Mouse (Mus musculus): Measurements from ENCODE around the gene Sema6b. TPM values are rescaled to one million over a fixed set of nuclear protein-coding genes. Genes with fewer than 3 reads are reported as not detected.
A peak's percentile ranks its signal among the peaks of the same experiment; 100 is the strongest.

Sema6b gene
- polyA plus RNA-seq, 1 experiment, result 48.5 TPM

GRCm38 (mm10) chr17:56102927-56103326 lies 37.2 kb downstream of the Sema6b start:
- DNase-seq (ENCODE audit: low read depth), result no peak
- TF ChIP-seq CTCF (IDR thresholded peaks at IDR 0.05; ENCODE audit: borderline replicate concordance, extremely low read depth, insufficient read depth, insufficient read length) (no peak), POLR2A (IDR thresholded peaks at IDR 0.05; ENCODE audit: borderline replicate concordance, extremely low read depth, insufficient read depth, insufficient read length, poor library complexity, severe bottlenecking) (no peak)

- TF ChIP-seq CTCF (IDR thresholded peaks at IDR 0.05; ENCODE audit: borderline replicate concordance, extremely low read depth, insufficient read depth, insufficient read length) (no peak), POLR2A (IDR thresholded peaks at IDR 0.05; ENCODE audit: borderline replicate concordance, extremely low read depth, insufficient read depth, insufficient read length, poor library complexity, severe bottlenecking) (no peak)
- no peak for DNase-seq (ENCODE audit: low read depth)
Observed at GRCm38 (mm10) chr17:56102158-56102557, 38.0 kb downstream of the Sema6b start.

GRCm38 (mm10) chr17:56100811-56101210 lies 39.3 kb downstream of the Sema6b start:
- DNase-seq (ENCODE audit: low read depth), result no peak
- no peak for TF ChIP-seq CTCF (IDR thresholded peaks at IDR 0.05; ENCODE audit: borderline replicate concordance, extremely low read depth, insufficient read depth, insufficient read length)
- TF ChIP-seq POLR2A (IDR thresholded peaks at IDR 0.05; ENCODE audit: borderline replicate concordance, extremely low read depth, insufficient read depth, insufficient read length, poor library complexity, severe bottlenecking), result no peak

DNA sequence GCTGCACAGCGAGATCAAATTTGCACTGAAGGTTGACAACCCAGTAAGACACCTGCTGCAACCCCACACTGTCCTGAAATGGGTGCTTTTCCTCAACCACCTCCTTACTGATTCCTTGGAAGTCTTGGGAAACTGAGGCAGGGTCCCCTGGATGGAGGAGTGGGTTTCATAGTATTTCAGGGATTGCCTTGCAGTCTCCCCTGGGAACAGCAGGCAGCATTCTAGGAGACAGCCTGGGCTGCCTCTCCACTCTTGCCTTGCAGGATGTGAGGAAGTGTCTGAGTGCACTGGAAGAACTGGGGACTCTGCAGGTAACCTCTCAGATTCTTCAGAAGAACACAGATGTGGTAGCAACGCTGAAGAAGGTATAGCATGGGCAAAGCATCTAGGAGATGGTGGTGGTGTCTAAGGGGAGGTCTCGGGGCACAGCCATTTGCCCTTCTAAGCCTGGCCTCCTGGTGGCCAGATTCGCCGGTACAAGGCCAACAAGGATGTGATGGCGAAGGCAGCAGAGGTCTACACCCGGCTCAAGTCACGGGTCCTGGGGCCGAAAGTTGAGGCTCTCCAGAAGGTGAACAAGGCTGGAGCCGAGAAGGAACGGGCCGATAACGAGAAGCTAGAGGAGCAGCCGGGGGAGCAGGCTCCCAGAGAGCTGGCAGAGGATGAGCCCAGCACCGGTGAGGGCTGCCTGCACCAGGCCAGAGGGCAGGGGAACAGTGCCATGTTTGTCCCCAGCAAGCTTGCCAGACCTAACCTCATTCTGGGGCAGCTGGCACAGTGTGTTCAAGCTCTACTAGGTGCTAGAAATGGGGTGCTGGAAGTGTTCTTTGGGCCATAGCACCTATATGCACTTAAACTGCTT lies 41.2 kb downstream of the Sema6b start:
- DNase-seq (ENCODE audit: low read depth), result no peak
- TF ChIP-seq POLR2A (IDR thresholded peaks at IDR 0.05; ENCODE audit: borderline replicate concordance, extremely low read depth, insufficient read depth, insufficient read length, poor library complexity, severe bottlenecking) (no peak), CTCF (IDR thresholded peaks at IDR 0.05; ENCODE audit: borderline replicate concordance, extremely low read depth, insufficient read depth, insufficient read length) (0 out of 2 replicates have a peak, but pooled peaks have one; percentile 2)

DNA sequence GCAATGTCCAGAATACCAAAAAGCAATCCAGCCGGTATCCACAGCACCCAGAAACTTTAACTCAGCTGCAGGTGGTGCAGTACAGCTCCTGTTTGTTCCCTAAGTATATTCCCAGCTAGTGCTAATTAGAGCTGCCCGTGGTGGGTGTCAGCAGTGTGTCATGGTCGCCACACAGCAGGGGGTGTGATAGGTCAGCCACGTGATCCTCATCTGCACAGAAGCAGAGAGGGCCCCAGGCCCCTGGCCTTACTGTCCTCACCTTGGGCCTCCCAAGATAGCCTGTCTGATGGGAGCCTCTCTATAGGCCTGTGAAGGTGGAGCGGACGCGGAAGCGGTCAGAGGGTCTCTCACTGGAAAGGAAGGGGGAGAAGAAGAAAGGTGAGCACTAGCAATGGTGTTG lies 42.0 kb downstream of the Sema6b start:
- no peak for DNase-seq (ENCODE audit: low read depth)
- TF ChIP-seq CTCF (IDR thresholded peaks at IDR 0.05; ENCODE audit: borderline replicate concordance, extremely low read depth, insufficient read depth, insufficient read length) (no peak), POLR2A (IDR thresholded peaks at IDR 0.05; ENCODE audit: borderline replicate concordance, extremely low read depth, insufficient read depth, insufficient read length, poor library complexity, severe bottlenecking) (no peak)

- no peak for DNase-seq (ENCODE audit: low read depth)
- TF ChIP-seq CTCF (IDR thresholded peaks at IDR 0.05; ENCODE audit: borderline replicate concordance, extremely low read depth, insufficient read depth, insufficient read length), result no peak
- no peak for TF ChIP-seq POLR2A (IDR thresholded peaks at IDR 0.05; ENCODE audit: borderline replicate concordance, extremely low read depth, insufficient read depth, insufficient read length, poor library complexity, severe bottlenecking)
Observed at GRCm38 (mm10) chr17:56096883-56097282, 43.3 kb downstream of the Sema6b start.

- TF ChIP-seq POLR2A (IDR thresholded peaks at IDR 0.05; ENCODE audit: borderline replicate concordance, extremely low read depth, insufficient read depth, insufficient read length, poor library complexity, severe bottlenecking) (no peak), CTCF (IDR thresholded peaks at IDR 0.05; ENCODE audit: borderline replicate concordance, extremely low read depth, insufficient read depth, insufficient read length) (no peak)
- no peak for DNase-seq (ENCODE audit: low read depth)
Observed at GRCm38 (mm10) chr17:56092794-56093193, 47.3 kb downstream of the Sema6b start.

GRCm38 (mm10) chr17:56092312-56092711 lies 47.8 kb downstream of the Sema6b start:
- DNase-seq (ENCODE audit: low read depth), result no peak
- TF ChIP-seq POLR2A (IDR thresholded peaks at IDR 0.05; ENCODE audit: borderline replicate concordance, extremely low read depth, insufficient read depth, insufficient read length, poor library complexity, severe bottlenecking), result no peak
- TF ChIP-seq CTCF (IDR thresholded peaks at IDR 0.05; ENCODE audit: borderline replicate concordance, extremely low read depth, insufficient read depth, insufficient read length), result no peak

GRCm38 (mm10) chr17:56080781-56081585 lies 59.2 kb downstream of the Sema6b start:
- TF ChIP-seq POLR2A (IDR thresholded peaks at IDR 0.05; ENCODE audit: borderline replicate concordance, extremely low read depth, insufficient read depth, insufficient read length, poor library complexity, severe bottlenecking), result no peak
- TF ChIP-seq CTCF (IDR thresholded peaks at IDR 0.05; ENCODE audit: borderline replicate concordance, extremely low read depth, insufficient read depth, insufficient read length), result no peak
- DNase-seq (ENCODE audit: low read depth), result peak; percentile 95

DNA sequence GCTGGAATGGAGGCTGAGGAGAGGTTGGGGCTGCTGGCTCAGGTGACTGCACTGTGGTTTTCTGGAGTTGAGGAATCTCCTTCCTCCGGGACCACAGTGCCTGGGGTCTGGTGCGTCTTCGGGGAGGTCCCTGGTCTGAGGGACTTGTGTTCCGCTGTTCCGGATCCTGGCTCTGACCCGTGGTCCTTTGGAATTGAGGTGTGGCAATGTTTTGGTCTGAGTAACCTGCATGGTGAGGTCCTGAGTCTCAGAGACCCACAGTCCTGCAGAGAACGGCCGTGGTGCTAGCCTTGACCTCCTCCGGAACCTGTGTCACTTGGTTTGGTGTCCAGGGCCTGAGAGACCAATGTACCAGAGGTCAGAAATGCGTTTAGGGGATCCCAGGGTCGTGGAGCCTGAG lies 60.2 kb downstream of the Sema6b start:
- TF ChIP-seq POLR2A (IDR thresholded peaks at IDR 0.05; ENCODE audit: borderline replicate concordance, extremely low read depth, insufficient read depth, insufficient read length, poor library complexity, severe bottlenecking) (no peak), CTCF (IDR thresholded peaks at IDR 0.05; ENCODE audit: borderline replicate concordance, extremely low read depth, insufficient read depth, insufficient read length) (no peak)
- DNase-seq (ENCODE audit: low read depth), result peak; percentile 10
